Mouse (Mus musculus) gastrocnemius, postnatal 10 days (tissue): ENCODE data around the gene Gphn. TPM values are rescaled to one million over a fixed set of nuclear protein-coding genes. Genes with fewer than 3 reads are reported as not detected.
A peak's percentile ranks its signal among the peaks of the same experiment; 100 is the strongest.

Source experiments
- DNase-seq: peaks from one replicate; pipeline ENCODE4 v3.0.0; 2021; ENCODE audit warnings: mixed read lengths
- long read RNA-seq, 2 experiments: library from polyadenylated mRNA; stranded (forward); transcript quantifications; one replicate each; pipeline ENCODE4 v2.0.0; 2021
- total RNA-seq, 2 experiments: library from RNA; stranded (reverse); gene quantifications; 2 replicates each; pipeline ENCODE4 v1.2.3; 2021

Gene Gphn
- 10 to 100 TPM; 24.0 to 24.4 TPM for total RNA-seq
- long read RNA-seq, experiment 1, transcript Gphn-202 (23 exons, 3,300 nt): major isoform, 32 of 57 reads
- long read RNA-seq, experiment 1, partial matches to known transcripts: 9 of 57 reads
- long read RNA-seq, experiment 1, other reads (novel, unspliced or antisense): 16 of 57 reads
- long read RNA-seq, experiment 2, transcript Gphn-202 (23 exons, 3,300 nt): major isoform, 34 of 55 reads
- long read RNA-seq, experiment 2, partial matches to known transcripts: 8 of 55 reads
- long read RNA-seq, experiment 2, other reads (novel, unspliced or antisense): 13 of 55 reads

DNA sequence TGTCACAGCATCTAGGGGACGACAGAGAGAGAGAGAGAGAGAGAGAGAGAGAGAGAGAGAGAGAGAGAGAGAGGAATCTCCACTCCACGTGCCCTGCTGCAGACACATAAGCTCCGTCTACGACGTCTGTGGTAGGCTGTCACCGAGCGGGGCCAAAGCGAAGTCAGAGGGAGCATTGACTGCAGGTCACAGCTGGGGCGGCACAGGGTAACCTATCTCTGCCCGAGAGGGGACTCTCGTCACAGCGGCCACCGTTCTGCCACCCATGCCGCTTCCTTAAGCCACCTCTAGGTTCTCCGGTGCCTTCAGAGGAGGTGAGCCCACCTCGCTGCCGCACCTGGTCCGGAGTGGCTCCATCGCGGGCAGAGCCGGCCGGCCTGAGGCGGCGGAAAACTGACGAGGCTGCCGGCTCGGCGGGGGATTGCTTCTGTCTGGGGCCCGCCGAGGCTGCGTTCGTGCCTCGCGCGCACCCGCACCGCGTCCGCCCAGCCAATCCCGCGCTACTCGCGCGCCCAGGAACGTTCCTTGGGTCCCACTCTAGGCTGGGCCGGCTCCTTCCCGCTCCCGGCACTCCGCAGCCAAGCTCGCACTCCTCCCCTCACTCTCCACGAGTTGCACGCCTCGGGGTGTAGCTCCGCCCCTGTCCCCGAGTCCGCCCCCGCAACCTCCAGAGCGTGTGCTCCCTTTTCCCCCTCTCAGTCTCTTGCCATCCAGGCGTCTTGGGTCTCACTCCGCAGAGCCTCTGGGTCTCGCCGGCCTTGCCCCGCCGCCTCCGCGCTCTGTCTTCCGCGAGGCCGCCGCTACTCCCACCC, at the start of gene Gphn:
TSS of gene Gphn (plus strand) at position 673 of the 812 bp plus-strand sequence.
- peak; percentile 84 for DNase-seq

DNA sequence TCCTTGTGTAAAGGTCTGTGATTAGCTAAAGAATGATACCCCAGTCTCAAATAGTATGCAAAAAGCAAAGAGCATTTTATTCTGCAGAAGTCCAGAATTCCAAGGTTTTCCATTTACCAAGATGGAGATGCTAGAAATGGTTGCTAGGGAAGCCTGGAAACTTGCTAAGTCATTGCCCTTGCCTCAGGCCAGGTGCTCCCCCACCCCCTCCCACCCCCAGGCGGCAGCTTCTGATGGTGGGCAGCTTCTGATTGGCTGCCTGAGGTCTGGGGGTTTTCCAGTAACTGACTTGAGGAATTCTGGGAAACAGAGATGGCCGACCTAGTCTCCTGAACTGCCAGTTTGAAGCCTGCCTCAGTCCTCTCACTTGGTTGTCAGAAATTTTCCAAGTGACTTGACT, 44.7 kb upstream of the Gphn start:
- no peak for DNase-seq

DNA sequence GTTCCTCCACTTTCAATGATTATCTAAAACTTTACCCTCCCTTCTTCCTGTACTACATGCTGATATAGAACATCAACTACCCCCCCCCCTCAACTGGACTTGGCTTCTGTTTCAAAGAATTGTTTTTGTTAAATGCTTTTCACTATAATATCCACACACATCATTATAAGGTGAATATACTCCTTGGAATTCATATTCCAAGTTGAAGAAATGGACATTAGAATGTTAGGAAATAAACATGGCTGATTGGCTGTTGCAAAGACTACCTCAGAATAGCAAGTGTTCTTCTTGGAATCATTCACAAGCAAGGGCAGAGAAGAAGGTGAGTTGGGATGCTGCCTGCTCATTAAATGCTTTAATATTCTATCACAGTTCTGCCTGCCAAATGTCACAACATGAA, 32.2 kb upstream of the Gphn start, which contains the start of gene Gm6657:
TSS of gene Gm6657 (plus strand) at position 301 of the 400 bp plus-strand sequence.
- no peak for DNase-seq

DNA sequence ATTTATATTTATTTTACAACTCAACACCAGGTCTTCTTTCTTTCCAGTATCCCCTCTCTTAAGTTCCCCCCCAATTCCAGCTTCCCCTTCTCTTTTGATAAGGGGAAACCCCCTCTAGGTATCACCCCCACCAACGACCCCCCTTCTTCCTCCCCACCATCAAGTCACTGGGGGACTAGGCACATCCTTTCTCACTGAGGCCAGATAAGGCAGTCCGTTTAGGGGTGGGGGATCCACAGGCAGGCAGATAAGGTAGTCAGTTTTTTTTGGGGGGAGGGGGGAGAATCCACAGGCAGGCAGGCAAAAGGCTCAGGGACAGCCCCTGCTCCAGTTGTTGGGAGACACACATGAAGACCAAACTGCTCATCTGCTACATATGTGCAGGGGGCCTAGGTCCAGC, 30.8 kb upstream of the Gphn start:
- no peak for DNase-seq

DNA sequence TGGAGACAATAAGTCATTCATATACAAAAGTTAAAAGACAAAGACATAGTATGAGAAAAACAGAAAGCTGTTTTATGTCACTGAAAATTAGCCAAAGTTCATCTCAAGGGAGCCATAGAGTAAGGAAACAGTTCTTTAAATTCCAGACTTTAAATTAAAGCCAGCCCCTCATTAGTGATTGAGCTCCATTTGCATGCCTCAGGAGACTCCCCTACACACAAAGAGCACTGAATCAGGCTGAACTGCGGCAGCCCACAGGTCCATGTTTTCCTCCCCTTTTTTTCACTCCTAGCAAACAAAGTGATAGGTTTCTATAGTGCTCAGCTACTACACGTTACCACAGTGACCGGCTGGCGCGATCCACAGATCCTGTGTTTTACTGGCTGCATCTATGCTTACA, 22.5 kb upstream of the Gphn start:
- no peak for DNase-seq

DNA sequence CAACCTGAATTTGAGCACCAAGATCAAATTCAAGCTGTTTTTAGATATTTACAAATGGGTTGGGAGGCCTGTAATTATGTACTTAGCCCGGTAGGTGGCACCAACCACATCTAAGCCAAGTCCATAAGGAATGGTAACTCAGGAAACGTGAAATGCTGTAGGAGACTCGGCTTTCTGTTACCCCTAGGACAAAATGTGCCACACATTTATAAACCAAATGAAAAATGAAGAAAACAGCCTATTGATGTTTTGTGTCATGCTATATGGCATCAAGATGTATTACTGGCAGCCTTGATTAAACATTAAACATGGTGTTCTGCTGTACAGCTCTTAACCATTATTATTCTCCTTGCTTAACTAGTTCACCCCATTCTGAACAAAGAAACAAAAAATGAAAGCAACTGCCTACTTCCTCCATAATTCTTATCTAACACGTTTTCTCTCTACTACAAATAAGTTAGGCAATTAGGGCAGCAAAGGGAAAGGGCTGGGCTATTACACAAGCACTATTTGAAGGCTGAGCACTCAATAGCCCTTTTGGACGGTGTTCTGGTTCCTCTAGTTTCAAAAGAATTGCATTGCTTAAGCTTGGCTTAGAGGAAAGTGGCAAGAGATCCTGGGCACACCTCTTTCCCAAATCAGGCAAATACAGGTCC, 20.1 kb upstream of the Gphn start:
- DNase-seq: peak; percentile 16

DNA sequence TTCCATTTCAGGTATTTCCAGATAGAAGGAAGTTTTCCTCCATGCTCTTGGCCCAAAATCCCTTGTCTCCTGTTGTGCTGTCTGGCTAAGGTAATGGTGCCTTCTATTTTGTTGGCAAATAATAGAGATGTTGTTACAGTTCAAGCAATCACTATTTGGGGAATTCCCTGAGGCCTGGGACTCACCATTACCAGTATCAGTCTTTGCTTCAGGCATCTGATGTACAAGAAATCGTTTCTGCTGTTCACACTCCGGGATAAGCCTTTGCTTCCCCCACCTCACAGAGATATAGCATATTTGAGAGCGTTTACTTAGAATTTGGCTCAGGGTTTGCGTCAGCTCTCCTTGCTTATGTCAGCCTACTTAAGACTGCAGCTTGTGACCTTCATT, 19.6 kb upstream of the Gphn start:
- DNase-seq: no peak

DNA sequence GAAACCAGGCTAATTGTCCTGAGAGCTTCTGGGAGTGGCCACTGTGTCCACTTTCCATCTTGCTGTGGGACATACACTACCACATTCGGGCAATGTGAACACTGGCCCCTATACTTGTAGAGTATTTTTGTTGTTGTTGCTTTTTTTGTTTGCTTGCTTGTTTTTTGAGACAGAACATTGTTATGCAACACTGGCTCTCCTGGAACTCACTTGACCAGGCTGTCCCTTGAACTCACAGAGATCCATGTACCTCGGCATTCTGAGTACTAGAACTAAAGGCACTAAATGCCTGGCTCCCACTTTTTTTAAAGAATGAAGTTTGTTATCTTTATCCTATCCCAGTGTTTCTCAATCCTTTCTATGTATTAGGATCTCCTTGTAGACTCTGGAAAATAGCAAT, 16.3 kb upstream of the Gphn start:
- no peak for DNase-seq

DNA sequence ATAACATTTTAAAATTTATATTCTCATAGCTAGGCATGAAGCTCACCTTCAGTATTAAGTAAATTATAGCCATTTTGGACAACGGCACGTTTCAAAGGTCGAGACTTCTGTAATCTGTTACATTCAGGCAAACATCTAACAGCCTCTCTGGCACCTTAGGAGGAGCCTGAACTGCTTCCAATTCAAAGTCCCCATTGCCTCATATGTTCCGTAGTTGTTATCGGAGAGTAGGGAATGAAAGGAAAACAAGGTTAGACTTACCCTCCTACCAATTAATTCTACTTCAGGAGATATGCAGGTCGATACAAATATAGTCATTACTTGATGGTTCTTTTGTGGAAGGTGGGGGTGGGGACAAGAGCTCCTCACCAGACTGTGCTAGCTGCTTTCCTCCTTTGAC, 10.7 kb upstream of the Gphn start:
- no peak for DNase-seq

DNA sequence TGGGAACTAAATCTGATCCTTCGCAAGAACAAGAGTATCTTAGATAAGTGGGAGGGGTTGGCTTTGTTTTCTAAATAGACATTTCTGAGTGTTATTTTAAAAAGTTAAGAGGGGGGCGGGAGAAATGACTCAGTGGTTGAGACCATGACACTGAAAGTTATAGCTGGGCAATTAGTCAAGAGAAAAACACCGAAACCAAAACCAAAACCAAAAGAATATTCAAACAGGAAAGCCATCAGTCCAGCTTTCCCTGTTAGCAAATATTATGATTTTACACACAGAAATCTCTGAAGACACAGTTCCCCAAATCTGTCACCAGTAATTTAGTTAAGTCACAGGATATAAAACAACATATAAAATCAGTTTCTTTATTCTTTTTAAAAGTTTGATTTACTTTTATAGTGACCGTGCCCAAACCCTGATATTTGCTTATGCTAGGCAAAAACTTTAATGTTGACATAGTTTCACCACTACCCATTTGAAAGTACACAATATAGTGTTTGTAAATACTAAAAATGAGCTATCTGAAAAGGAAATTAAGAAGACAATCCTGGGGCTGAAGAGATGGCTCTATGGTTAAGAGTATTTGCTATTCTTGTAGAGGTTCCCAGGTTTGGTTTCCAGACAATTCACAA, 6.9 kb upstream of the Gphn start:
- no peak for DNase-seq

DNA sequence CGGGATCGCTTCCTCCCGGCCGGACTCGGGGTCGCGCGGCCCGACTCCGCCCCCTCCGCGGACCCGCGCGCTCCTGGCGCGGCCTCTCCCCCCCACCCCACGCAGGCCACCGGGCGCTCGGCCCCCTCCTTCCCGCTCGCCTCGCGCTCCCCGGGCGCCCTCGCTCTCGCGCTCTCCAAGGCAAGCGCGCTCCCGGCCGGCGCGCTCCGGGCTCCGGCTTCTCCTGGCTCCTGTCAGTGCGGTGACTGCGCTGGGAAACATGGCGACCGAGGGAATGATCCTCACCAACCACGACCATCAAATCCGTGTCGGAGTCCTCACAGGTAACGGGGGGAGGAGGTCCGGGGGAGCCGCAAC, 318 bp downstream of the Gphn start:
- DNase-seq: no peak

DNA sequence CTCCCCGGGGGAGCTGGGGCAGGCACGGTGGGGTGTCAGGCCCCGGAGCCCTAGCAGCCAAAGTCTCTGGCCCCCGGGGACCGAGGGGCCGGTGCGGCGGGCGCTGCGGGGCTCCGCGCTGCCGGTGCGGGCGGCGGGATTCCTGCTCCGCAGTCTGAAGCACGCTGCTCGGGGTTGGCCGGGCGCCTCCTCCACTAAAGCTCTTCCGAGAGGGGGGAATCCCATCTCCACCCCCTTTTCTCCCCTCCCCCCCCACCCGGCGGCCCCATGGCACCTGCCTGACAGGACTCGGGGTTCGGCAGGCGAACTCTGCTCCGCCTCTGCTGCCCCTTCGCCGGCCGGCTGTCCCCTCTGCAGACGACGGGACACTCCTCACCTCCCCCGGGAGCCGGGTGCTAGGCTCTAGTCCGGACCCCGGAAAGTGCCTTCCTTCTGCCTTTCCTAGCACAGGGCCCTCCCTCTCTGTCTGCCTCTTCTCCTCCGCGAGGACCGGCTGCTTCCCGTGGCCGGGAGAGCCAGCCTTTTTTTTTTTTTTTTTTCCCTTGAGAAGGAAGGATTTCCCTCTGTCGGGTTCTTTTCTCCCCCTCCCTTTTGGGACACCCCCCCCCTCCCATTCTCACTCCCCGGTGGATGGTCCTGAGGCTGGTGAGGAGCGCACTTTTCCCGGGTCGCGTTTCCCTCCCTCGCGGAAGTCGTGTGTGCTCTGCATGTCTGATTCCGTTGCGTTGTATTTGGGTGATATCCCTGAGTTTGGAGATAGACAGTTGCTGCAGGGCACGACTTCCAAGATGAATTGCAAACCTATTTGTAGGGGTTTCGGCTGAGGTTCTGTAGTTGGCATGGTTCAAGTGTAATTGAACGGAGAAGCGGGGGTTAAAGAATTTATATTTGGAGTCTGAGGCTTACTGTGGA, 1.1 kb downstream of the Gphn start:
- peak; percentile 44 for DNase-seq

DNA sequence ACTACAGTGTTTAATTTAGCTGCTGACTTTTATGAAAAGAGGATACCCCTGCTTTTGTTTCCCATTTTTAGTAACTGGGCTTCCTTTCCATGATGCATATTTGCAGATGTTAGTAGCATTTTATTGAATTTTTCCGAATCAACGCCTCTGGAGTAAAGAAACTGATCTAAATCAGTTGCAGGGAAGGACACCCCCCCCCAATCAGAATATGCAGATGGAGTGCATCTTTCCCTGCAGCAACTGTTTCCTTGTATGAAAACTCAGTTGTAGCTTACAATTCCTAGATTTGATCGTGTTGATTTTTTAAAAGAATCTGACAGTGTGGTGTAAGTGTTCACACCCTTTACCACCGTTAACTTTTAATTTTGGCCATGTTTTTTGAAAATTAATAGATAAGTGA, 2.0 kb downstream of the Gphn start:
- no peak for DNase-seq

DNA sequence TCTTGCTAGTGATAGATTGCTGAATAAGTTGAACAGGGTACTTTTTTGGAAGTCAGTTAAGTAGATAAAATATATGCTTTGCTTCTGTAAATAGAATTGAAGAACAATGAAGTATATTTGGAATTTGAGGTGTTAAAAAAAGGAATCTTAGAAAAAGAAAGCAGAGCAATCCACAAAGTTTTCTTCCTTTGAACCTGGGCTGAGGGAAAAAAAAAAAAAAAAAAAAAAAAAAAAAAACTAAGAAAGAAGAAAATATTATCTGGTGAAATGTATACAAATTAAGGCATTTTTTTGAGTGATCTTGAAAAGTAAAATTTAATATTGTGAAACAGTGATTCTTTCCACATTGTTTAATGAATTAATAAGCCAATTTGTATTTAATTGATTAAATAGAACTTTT, 6.4 kb downstream of the Gphn start:
- DNase-seq: no peak

DNA sequence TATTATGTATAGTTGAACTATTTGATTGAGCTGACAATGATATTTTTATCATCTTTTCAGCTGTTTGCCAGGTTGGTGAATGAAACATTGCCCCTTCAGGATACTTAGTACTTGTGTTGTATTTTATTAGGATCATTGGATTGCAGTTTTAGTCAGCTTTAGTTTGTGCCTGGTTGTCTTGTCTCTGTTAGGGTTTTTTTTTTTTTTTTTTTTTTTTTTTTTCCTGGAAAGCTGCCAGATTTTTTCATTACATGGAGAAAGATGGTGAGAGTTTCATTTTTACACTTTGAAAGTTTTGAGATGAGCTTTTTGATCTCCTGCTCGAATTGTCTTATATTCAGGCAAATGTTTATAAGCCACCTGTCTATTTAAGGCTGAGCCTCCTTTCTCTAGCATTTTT, 22.2 kb downstream of the Gphn start:
- DNase-seq: no peak

DNA sequence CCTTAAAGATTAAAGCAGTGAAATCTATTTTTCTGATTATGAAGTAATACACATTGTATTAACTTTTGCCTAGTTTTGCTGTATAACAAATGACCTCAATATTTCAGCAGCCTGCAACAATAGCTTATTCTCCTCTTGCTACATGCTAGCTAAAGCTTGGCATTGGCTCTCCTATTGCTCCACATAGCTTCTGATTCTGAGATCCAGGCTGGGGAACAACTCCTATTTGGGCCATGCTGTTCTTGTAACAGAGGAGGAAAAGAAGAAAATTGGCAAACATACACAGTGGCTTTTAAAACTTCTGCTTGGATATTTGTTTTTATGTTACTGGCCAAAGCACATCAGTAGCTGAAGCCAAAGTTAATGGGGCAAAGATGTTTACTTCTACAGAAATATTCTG, 23.0 kb downstream of the Gphn start:
- DNase-seq: no peak

DNA sequence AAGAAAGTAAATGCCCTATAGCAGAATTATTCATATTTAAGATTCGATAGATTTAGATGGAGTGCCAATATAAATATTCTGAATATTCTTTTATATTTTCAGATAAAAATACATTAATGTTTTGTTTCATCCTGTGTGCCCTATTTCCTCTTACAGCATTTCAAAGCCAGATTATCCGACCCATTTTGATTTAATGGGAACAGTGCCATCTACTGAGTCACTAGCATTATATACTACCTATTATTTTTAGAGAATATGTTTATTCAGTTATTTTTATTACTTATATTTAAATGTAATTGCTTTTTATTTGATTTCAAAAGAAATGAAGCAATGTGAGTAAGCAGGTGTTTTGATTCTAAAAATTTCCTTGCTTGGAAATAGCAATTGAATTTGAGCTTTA, 51.2 kb downstream of the Gphn start:
- DNase-seq: no peak

DNA sequence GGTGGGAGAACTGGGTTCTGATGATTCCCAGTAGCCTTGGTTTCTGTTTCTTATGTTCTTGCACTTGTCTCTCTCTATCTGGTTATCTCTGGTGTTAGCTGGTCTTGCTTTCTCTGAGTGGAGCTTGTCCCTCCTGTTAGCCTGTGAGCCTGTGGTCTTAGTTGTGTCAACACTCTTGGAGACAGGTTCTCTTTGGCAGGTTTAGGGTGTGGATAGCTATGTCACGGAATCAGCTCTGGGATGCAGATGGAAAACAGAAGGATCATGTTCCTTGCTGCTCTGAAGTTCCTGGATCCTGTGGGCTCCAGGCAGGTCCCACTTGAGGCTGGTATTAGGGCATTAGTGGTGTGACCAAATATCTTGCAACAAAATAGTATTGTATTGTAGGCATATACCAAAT, 64.2 kb downstream of the Gphn start:
- no peak for DNase-seq

DNA sequence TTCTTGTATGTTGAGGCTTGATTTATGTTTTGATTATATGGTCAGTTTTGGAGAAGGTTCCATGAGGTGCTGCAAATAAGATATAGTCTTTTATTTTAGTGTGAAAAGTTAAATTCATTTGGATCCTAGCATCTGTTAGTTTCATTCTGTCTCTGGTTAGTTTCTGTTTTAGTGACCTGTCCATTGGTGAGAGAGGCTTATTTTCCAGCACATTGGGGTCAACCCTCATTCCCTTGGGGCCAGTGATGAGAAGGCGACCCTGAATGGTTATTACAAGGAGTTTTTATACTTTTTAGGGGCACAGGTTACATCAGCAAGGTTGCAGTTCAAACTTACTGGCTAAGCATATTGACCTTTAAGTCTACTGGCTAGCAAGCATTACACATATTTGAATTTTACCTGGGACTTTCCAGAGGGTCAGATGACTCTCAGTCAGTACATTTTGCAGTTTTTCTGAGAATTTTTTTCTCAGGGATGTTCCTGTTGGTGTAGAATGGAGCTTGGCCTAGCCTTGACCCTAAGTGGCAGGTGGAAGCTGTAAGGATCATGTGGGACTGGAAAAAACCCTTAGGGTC, 72.7 kb downstream of the Gphn start:
- no peak for DNase-seq

DNA sequence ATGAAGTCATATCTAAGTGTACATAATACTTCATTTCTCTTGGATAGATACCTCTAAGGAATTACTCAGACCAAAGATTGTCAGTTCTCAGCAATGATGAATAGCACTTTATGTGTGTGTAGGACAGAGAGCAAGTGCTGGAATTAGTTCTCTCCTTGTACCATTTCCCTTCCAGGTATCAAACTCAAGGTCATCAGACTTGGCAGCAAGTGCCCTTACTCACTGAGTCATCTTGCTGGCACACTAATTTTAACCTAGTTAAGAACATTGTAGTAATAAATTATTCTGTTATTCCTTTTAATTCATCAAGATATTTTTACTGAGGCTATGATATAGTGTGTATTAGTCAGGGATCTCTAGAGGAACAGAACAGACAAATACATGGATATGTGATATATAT, 88.9 kb downstream of the Gphn start:
- DNase-seq: no peak

DNA sequence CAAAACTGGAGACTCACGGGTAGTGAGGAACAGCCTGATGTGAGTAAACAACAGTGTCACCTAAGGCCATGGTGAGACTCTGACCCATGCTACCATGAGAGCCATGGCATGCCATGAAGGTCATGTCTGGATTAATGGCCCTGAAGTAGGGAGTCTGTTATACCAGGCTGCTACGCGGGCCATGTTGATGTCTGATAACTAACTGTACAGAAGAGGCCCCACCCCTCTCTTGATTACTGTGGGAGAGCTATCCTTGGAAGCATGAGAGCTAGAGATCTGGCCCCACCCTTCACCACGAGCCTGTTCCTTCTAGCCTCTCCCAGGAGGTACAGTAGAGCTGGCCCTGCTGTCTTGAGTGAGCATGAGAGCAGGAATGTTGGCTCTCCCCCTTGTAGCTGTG, 101.8 kb downstream of the Gphn start:
- DNase-seq: no peak

DNA sequence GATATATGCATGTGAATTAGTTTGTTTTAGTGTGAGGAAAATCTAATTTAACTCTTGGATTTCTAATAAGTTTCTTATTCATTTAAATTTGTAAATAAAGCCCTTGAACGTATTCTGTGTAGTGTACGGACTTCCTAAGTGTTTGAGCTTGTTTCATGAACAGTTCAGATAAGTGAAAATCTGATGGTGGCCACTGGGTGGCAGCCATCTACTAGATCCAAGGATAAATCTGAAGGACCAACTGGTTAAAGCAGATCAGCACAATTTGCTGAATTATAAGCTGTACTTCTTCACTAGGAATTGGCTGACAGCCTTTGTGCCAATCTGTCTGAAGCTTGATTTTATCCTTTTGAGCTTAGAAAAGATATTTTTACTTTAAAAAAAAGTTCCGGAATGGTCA, 105.9 kb downstream of the Gphn start:
- DNase-seq: peak; percentile 51
